Mouse (Mus musculus) olfactory bulb, adult 2 months (tissue): ENCODE data around the gene 4921507P07Rik. TPM values are rescaled to one million over a fixed set of nuclear protein-coding genes. Genes with fewer than 3 reads are reported as not detected.
"Not testable (repeated sequence)": the region's sequence is repeated elsewhere in the genome, so short reads cannot be mapped to it uniquely, and the experiment has no call there.

ENCODE experiments used
- H3K27ac ChIP-seq: fragments of 200-500 bp; 2 replicates; pipeline ENCODE4 v1.5.1; 2012; ENCODE audit warnings: low read depth, low read length; ENCODE audit not compliant: insufficient read depth
- H3K4me1 ChIP-seq: fragments of 200-500 bp; 2 replicates; pipeline ENCODE4 v1.6.1; 2012; ENCODE audit warnings: low read length; ENCODE audit not compliant: control insufficient read depth, insufficient read depth
- H3K4me3 ChIP-seq: fragments of 200-500 bp; 2 replicates; pipeline ENCODE4 v1.5.1; 2012; ENCODE audit warnings: mild to moderate bottlenecking, low read depth, low read length, moderate library complexity; ENCODE audit not compliant: insufficient read depth
- CTCF ChIP-seq: fragments of 200-500 bp; IDR thresholded peaks from 2 replicates; pipeline ENCODE4 v1.5.1; 2012; ENCODE audit warnings: low read depth, mild to moderate bottlenecking, low read length, moderate library complexity; ENCODE audit not compliant: insufficient read depth
- POLR2A ChIP-seq: fragments of 200-500 bp; IDR thresholded peaks from 2 replicates; pipeline ENCODE4 v1.6.1; 2012; ENCODE audit warnings: mild to moderate bottlenecking, low read depth, low read length, moderate library complexity; ENCODE audit not compliant: insufficient read depth
- WGBS: fragments of 180-500 bp; shearing (Covaris S2); methylation state at CpG from one replicate; pipeline ENCODE4 v1.1.7; 2018; 5-methylcytosine and 5-hydroxymethylcytosine counted together
- polyA plus RNA-seq: library from polyadenylated mRNA; stranded (reverse); fragments of >200 nt; gene quantifications from 2 replicates; pipeline ENCODE4 v1.2.4, GENCODE M21; 2012; ENCODE audit warnings: low replicate concordance; ENCODE audit not compliant: missing spikeins, insufficient read depth, insufficient read length

4921507P07Rik gene
- polyA plus RNA-seq, 1 experiment, result not detected

DNA sequence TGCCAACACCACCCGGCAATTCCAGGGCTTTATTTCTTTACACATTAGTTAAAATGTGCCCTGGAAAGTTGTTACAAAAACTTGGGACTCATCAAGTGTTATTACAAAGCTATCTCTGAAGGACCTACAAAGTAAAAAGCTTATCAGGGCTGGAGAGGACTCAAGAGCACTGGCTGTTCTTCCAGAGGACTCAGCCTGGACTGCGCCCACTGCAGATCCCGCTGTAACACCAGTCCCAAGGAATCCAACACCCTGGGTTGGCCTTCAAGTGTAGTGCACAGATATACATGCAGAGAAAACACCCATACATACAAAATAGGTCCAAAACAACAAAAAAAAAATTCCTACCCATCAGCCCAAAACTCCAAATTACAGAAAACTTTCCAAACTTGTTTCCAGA lies 32.8 kb downstream of the 4921507P07Rik start:
- peaks cover 2% of the 10 kb centered on the region; the same call in 1 of the 2 replicates for H3K4me1 ChIP-seq
- TF ChIP-seq CTCF, result no peak
- TF ChIP-seq POLR2A, result no peak
- H3K27ac ChIP-seq, result no peak overlapping the region
- WGBS, result 90% methylated on average over 3 of the region's 3 CpGs
- H3K4me3 ChIP-seq, result no peak overlapping the region

DNA sequence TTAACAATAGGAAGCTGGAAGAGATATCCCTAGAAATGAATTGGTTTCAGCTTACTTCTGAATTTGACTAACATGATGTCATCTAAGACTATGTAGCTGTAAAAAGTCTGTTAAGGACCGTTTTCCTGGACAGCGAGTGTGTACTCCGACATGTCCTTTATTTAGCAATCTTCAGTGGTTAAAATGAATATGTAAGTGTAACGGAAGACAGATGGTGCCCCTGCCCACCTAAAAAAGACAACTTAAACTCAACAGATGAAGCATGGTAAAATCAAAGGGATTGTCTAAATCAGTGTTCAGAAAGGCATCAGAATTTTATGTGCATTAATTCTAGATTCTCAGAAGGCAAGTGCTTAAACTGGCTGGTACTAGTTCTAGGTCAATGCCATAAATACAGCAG lies 34.0 kb downstream of the 4921507P07Rik start:
- 95% methylated on average over 4 of the region's 4 CpGs for WGBS
- Histone ChIP-seq H3K27ac (no peak overlapping the region), H3K4me3 (no peak overlapping the region), H3K4me1 (peaks cover 2% of the 10 kb centered on the region; the same call in 1 of the 2 replicates)
- no peak for TF ChIP-seq CTCF
- no peak for TF ChIP-seq POLR2A

DNA sequence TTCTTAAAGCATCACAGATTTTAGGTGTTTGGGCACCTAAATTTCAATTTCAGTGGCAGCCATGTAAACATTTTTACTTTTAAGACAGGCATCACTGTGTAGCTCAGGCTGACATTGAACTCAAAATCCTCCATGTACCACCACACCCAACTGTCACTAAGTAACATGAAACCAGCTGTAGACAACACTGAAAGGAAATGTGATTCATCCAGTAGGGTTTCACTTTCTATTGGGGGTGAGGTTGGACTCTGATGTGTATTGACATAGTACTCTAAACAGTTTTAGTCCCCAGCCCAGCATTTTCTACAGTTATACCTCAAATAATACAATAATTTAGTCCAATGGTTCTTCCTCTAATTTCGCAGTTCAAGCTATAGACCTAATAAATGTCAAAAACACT lies 35.7 kb downstream of the 4921507P07Rik start:
- TF ChIP-seq CTCF (no peak), POLR2A (no peak)
- H3K4me1 ChIP-seq, result peaks cover 2% of the 10 kb centered on the region; the same call in 1 of the 2 replicates
- H3K4me3 ChIP-seq, result no peak overlapping the region
- H3K27ac ChIP-seq, result no peak overlapping the region
- WGBS, result 100% methylated on average over 1 of the region's 1 CpGs

DNA sequence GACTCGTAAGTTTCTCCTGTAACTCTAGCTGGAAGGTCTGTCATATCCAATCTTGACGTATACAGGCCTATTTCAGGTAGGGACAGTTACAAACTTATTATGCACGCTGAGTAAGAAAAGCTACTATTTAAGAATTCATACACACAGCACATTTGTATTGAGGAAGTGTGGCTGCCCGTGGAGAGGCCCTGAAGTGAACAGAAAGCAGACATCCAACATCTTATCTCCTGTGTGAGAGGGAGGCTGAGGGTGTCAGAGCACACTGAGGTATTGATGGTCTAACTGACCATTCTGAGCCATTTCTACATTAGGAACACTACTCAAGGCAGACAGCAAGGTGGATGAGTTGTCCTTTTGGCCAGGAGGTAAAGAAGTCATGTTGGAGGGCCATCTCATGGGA lies 37.6 kb downstream of the 4921507P07Rik start:
- no peak overlapping the region for H3K4me3 ChIP-seq
- H3K4me1 ChIP-seq, result no peaks in the 10 kb centered on the region
- no peak for TF ChIP-seq POLR2A
- TF ChIP-seq CTCF, result no peak
- no peak overlapping the region for H3K27ac ChIP-seq
- 85% methylated on average over 4 of the region's 4 CpGs for WGBS

DNA sequence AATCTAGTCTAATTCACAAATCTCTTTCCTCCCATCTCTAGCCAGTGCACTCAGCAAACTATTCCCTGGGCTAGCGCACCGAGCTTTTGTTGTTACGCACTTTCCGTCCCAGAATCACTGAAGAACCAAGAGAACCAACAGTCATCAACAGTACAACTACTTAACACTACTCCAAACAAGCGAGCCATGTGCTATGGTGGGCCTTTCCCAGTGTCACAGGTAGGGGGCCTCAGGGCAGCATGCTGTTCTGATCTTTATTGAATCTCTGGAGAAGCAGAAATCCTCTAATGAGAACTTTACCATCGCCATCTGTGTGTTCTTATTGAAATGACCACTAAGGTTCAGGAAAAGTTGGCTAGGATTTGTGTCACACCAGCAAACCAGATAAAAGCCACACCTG lies 38.9 kb downstream of the 4921507P07Rik start:
- Histone ChIP-seq H3K27ac (no peak overlapping the region), H3K4me1 (no peaks in the 10 kb centered on the region), H3K4me3 (no peak overlapping the region)
- 90% methylated on average over 6 of the region's 6 CpGs for WGBS
- TF ChIP-seq POLR2A (no peak), CTCF (no peak)

DNA sequence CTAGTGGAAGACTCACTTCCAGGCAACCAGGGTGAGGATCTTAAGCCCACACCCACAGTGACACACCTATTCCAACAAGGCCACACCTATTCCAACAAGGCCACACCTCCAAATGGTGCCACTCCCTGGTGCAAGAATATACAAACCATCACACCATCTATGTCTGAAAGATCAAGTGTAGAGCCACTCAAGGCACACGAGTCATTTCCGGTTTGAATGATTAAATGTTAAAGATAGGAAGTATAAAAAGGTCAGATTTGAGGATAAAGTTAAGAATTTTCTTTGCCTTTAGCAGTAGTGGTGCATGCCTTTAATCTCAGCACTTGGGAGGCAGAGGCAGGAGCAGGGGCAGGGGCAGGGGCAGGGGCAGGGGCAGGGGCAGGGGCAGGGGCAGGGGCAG lies 42.2 kb downstream of the 4921507P07Rik start:
- not testable (repeated sequence) for H3K4me1 ChIP-seq, H3K4me3 ChIP-seq, H3K27ac ChIP-seq
- WGBS, result 89% methylated on average over 2 of the region's 2 CpGs

DNA sequence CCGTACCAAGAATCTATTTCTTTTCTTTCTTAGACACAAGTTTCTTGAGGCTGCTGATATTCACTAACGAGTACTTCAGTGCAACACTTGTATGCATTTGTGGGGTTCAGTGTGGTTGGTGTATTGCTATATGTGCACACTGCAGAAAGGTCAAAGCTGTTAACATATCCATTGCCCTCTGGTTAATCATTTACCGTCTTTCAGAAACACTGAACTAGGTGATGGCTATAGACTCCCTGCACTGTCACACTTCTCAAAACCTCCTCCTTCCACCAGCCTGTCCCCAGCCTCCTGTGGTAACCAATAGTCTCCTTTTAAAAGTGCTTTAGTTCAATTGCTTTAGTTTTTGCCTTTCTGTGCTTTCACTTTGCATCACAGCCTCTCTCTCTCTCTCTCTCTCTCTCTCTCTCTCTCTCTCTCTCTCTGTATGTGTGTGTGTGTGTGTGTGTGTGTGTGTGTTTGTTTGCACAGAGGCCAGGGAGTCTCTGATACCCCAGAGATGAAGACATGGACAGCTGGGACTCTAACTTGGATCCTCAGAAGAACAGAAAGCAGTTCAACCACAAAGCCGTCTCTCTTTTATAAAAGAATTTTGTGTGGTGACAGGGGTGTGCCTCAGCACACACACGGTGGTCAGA lies 43.4 kb downstream of the 4921507P07Rik start:
- H3K4me1 ChIP-seq, result no peaks in the 10 kb centered on the region; the same call in 1 of the 2 replicates
- no peak overlapping the region for H3K27ac ChIP-seq
- no peak overlapping the region for H3K4me3 ChIP-seq
- no peak for TF ChIP-seq POLR2A
- TF ChIP-seq CTCF, result no peak
- 77% methylated on average over 5 of the region's 5 CpGs for WGBS

DNA sequence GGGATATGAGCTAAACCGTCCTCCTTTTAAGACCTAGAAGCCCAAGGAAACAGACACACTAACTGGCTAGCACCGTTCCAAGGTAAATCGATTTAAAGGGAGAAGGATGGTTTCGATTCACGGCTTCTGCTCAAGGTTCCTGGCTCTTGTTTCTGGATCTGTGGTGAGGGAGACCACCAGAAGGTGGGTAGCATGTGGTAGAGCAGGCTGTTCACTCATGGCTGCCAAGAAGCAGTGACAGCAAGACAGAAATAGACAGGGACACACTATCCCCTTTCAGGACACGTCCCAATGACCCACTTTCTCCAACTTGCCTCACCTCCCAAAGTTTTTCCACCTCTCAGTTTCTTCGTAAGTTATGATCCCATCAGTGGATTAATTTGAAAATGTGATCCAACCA lies 46.6 kb downstream of the 4921507P07Rik start:
- Histone ChIP-seq H3K4me3 (no peak overlapping the region), H3K4me1 (no peaks in the 10 kb centered on the region; the same call in 1 of the 2 replicates), H3K27ac (0 out of 2 replicates have a peak overlapping the region, but pooled peaks have one; percentile 22)
- TF ChIP-seq POLR2A, result no peak
- no peak for TF ChIP-seq CTCF
- WGBS, result 80% methylated on average over 7 of the region's 7 CpGs

DNA sequence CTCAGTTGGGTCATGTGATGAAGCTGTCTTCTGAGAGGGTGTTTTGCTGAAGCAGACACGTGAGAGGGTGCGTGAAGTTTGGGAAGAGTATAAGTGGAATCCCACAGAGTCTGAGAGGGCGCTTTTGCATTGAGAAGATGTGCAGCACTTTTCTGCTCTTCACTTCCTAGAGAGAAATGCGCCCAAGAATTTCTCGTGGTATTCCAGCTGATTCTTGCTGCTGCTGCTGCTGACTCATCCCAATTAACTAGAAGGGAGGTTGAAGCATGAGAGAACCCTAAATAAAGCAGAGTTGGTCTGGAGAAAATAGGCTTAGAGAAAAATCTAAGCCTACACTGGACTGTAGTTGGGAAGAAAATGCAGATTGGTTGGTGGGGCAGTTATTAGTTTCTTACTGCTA lies 47.4 kb downstream of the 4921507P07Rik start:
- H3K27ac ChIP-seq, result 0 out of 2 replicates have a peak overlapping the region, but pooled peaks have one; percentile 34
- 29% methylated on average over 5 of the region's 5 CpGs for WGBS

More for the DNA sequence above, 47.4 kb downstream of the 4921507P07Rik start:
- TF ChIP-seq POLR2A (no peak), CTCF (no peak)
- H3K4me1 ChIP-seq, result no peaks in the 10 kb centered on the region; the same call in 1 of the 2 replicates
- no peak overlapping the region for H3K4me3 ChIP-seq
